Mouse (Mus musculus) naive thymus-derived CD4-positive, alpha-beta T cell, adult 2 months (primary cell): ENCODE measurements at regions not wholly inside any gene's neighbourhood (a gene's known extent, or its start where the extent isn't known, plus 50 kb on each side); places are given as distances from the start of the nearest gene placed in this dataset.

Experiments used
- DNase-seq: peaks from one replicate; pipeline ENCODE4 v3.0.0-alpha.2; 2011; ENCODE audit warnings: low read depth

DNA sequence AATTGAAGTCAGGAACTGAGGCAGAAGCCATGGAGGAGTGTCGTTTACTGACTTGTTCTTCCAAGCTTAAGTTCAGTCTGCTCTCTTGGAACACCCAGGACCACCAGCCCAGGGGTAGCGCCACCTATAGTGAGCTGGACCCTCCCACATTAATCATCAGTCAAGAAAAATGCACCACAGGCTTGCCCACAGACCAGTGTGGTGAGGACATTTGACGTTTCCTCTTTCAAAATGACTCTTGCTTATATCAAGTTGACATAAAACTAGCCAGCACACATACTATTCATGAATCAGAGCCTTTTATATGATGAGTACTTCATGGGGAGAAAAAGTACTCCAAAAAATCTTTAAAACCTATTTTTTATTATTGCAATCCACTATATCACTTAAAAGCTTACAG, 69.7 kb upstream of the Paip1 start:
- DNase-seq = no peak

DNA sequence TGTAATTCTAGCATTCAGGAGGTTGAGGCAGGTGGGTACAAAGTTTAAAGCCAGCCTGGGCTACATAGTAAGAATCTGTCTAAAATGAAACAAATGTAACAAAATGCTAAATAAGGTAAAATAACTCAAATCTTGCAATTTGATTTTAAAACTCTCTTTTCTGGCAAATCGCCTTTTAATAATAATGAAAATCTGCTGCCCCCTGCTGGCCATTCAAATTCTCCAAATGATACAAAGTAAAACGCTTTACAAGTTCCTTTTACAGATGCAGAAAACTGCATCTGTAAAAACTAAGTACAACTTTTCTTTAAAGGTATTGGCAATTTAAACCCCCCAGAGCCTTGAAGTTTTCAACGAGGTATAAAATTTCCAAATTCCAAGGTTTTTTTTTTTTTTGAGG, 65.0 kb upstream of the Paip1 start:
- DNase-seq = peak; percentile 50

DNA sequence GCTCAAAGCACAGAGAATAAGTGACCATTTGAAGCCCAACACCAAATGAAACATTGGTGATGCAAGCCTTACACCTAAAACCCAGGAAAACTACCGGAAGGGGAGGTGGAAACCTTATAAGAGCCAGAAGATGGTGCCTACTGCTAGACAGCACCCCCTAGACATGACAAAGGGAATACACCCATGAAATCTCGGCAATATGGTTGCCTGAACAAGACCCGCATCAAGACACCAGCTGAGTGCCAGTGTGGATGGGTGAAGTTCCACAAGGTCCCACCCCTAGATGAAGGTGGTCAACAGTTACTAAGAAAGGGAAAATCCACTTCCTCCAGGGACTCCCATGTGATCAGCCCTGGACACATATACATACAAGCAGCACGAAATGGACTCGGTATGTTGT, 64.2 kb upstream of the Paip1 start:
- no peak for DNase-seq

DNA sequence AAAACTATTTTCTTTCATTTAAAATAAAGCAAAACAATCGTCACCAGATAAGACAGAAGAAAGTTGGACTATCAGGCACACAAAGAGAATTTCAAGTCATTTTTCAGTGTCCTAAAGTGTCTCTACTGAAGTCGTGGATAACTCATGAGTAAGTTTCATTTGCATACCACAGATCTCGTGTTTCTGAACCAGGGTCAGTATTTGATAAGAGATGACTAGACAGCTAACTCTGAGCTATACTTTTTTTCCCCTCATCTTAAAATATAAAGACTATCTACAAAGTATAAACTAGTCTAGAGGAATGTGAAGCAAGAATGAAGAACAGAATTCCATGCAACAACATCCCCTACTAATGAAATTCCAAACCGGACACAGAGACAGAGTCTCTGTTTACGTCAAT, 60.9 kb upstream of the Paip1 start:
- DNase-seq = no peak

DNA sequence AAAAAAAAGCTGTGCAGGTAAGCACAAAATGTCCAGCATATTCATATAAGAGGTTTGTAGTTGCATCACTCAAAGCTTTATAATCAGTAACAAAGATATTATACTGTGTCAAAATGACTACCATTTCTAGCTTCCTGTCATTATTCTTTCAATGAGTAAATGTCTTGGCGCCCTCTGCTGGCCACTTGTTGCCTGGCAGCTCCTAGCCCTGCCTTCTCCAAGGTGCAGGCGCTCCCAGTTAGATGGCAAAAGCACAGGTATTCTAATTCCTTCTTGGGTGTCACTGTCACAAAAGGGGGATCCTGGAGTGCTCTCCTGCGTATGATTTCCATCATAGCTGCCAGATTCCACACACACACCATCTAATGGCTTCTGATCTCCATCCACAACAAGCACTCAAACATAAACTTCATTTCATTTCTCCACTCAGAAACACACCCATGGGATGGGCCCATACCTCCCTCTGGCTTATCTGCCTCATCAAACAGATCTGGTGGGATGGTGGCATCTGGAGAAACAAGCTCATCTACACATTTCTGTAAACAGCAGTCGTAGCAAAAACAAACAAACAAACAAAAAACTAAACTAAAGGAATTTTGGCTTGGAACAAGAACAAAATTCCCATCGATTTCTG, 49.9 kb upstream of the Paip1 start:
- DNase-seq = peak; percentile 75
